Mouse (Mus musculus) ovary, postnatal 36 days (tissue): ENCODE measurements around the gene Cpd.

Source experiments
- DNase-seq: peaks from one replicate; pipeline ENCODE4 v3.0.0; 2022; ENCODE audit warnings: low spot score, mixed read lengths

Gene Cpd

GRCm38 (mm10) chr11:76791331-76791730 lies 55.5 kb downstream of the Cpd start:
- peak; percentile 38 for DNase-seq

- DNase-seq: no peak
Measured at GRCm38 (mm10) chr11:76789252-76789651, 57.6 kb downstream of the Cpd start.

- DNase-seq: no peak
Measured at GRCm38 (mm10) chr11:76775533-76775932, 71.3 kb downstream of the Cpd start.

- DNase-seq: no peak
Measured at GRCm38 (mm10) chr11:76773811-76774210, 73.0 kb downstream of the Cpd start.

GRCm38 (mm10) chr11:76770566-76770965 lies 76.3 kb downstream of the Cpd start:
- DNase-seq: no peak

- DNase-seq: no peak
Measured at GRCm38 (mm10) chr11:76763741-76764122, 83.1 kb downstream of the Cpd start.

- DNase-seq: peak; percentile 87
Measured at GRCm38 (mm10) chr11:76763053-76763740, 83.6 kb downstream of the Cpd start, which contains the start of gene Gosr1. TSS of gene Gosr1 (minus strand) at chr11:76763579.

GRCm38 (mm10) chr11:76752276-76752675 lies 94.5 kb downstream of the Cpd start:
- no peak for DNase-seq

- DNase-seq: no peak
Measured at GRCm38 (mm10) chr11:76748819-76749218, 98.0 kb downstream of the Cpd start.

- no peak for DNase-seq
Measured at GRCm38 (mm10) chr11:76745921-76746320, 100.9 kb downstream of the Cpd start.

- DNase-seq: no peak
Measured at GRCm38 (mm10) chr11:76744550-76744949, 102.3 kb downstream of the Cpd start.

GRCm38 (mm10) chr11:76742511-76742910 lies 104.3 kb downstream of the Cpd start:
- no peak for DNase-seq

- DNase-seq: no peak
Measured at GRCm38 (mm10) chr11:76739125-76739524, 107.7 kb downstream of the Cpd start.

- no peak for DNase-seq
Measured at GRCm38 (mm10) chr11:76735753-76736324, 111.0 kb downstream of the Cpd start.

GRCm38 (mm10) chr11:76734560-76734959 lies 112.3 kb downstream of the Cpd start:
- no peak for DNase-seq

- DNase-seq: no peak
Measured at GRCm38 (mm10) chr11:76730650-76731049, 116.2 kb downstream of the Cpd start.
